Mouse (Mus musculus) ES-Bruce4 (cell line): ENCODE results near the gene Zfp787.

Experiments
- EP300 ChIP-seq: IDR thresholded peaks from 2 replicates; pipeline ENCODE4 v1.6.1; 2011; ENCODE audit warnings: low read depth, low read length; ENCODE audit not compliant: insufficient read depth
- POLR2A ChIP-seq: IDR thresholded peaks from one replicate; pipeline ENCODE4 v1.8.1; 2011; ENCODE audit warnings: low read length; ENCODE audit not compliant: insufficient read depth

- no peak for TF ChIP-seq POLR2A
- no peak for TF ChIP-seq EP300
Measured at GRCm38 (mm10) chr7:6184521-6184920, 28.7 kb upstream of the Zfp787 start.
